Mouse (Mus musculus): ENCODE measurements at regions not wholly inside any gene's neighbourhood (a gene's known extent, or its start where the extent isn't known, plus 50 kb on each side); places are given as distances from the start of the nearest gene placed in this dataset.
"Not testable (repeated sequence)": the region's sequence is repeated elsewhere in the genome, so short reads cannot be mapped to it uniquely, and the experiment has no call there.

DNA sequence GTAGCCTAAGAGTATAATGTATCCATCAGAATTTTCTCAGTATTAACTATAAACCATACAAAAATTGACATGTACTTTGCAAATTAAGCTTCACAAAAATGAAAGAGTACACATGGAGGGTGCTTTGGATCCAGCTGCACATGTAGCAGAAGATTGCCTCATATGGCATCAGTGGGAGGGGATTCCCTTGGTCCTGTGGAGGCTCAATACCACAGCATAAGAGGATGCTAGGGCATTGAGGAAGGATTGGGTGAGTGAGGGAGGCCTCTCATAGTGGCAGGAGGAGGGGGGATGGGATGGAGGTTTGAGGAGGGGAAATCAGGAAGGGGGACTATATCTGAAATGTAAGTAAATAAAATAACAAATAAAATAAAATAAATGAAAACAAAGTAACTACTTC, 301.7 kb upstream of the Cntn5 start:
- DNase-seq (ENCODE audit: low read depth, low spot score): no peak

DNA sequence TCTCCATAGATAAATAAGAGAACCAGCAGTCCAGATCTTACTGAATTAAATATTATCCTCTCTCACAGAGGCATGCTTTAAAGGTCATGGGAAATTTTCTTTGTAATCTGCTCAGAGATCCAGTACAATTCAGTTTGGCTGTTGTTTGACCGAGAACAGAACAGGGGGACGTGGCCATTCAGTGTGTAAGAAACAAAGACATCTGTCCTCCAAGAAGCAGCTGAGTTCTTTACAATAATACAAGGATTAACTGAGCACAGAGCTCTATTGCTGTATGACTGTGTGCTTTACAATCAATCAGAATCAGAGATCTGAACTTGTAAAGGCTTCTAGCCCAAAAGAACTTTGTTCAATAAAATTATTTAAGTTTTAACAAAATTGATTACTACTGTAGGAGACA, 287.6 kb upstream of the Cntn5 start:
- DNase-seq (ENCODE audit: low read depth, low spot score): no peak

- DNase-seq (ENCODE audit: low read depth, low spot score): no peak
These were observed 241.2 kb upstream of the Cntn5 start for GRCm38 (mm10) chr9:11145799-11146198.

GRCm38 (mm10) chr9:11126833-11127232, 222.3 kb upstream of the Cntn5 start:
- no peak for DNase-seq (ENCODE audit: low read depth, low spot score)

GRCm38 (mm10) chr9:11119153-11119552, 214.6 kb upstream of the Cntn5 start:
- no peak for DNase-seq (ENCODE audit: low read depth, low spot score)

- not testable (repeated sequence) for DNase-seq (ENCODE audit: low read depth, low spot score)
These were observed 203.3 kb upstream of the Cntn5 start for GRCm38 (mm10) chr9:11107828-11108227.

DNA sequence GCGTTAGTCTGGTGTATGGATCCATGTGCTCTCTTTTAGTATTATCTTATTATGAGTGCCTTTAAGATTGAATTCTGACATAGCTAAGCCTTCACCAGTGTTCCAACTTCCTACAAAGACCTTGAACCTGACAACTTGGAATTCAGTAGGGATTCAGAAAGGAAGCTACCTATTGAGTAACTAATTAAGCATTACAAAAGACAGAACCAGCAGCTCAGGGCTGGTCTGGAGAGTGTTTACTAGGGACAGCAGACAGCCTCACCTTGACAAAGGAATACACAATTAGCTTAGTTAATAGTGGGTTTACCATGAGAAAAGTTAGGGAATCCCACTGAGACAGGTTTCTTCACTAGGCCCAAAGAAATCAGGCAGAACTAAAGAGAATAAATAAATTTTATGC, 202.6 kb upstream of the Cntn5 start:
- not testable (repeated sequence) for DNase-seq (ENCODE audit: low read depth, low spot score)

GRCm38 (mm10) chr9:11106268-11106667, 201.7 kb upstream of the Cntn5 start:
- DNase-seq (ENCODE audit: low read depth, low spot score): no peak

GRCm38 (mm10) chr9:11103448-11103847, 198.9 kb upstream of the Cntn5 start:
- DNase-seq (ENCODE audit: low read depth, low spot score): no peak

- DNase-seq (ENCODE audit: low read depth, low spot score): no peak
These were observed 188.3 kb upstream of the Cntn5 start for GRCm38 (mm10) chr9:11092874-11093273.

DNA sequence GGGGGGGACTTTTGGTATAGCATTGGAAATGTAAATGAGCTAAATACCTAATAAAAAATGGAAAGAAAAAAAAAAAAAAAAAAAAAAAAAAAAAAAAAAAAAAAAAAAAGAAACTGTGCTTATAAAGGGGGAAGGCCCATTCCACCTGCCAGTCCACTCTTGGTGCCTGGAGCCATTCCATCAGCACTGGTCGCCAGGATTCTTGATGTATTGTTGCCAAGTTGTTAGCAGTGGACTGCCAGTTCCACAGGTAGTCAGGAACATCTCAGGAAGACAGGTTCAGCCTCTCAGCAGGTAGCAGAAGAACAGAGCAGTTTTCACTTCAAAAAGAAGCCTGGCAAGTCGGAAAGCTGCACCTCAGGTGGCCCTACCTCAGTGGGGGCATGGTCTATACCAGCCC, 162.6 kb upstream of the Cntn5 start:
- not testable (repeated sequence) for DNase-seq (ENCODE audit: low read depth, low spot score)

GRCm38 (mm10) chr9:11062856-11063255, 158.3 kb upstream of the Cntn5 start:
- no peak for DNase-seq (ENCODE audit: low read depth, low spot score)

Measured in telencephalon, adult 2 months (tissue).